Mouse (Mus musculus) embryonic facial prominence, embryonic 10.5 days (tissue): ENCODE results near the gene Cacna1h. TPM values are rescaled to one million over a fixed set of nuclear protein-coding genes. Genes with fewer than 3 reads are reported as not detected.

Source experiments
- DNase-seq: peaks from one replicate; pipeline ENCODE4 v3.0.0-alpha.2; 2017; ENCODE audit warnings: low spot score
- H3K27ac ChIP-seq: fragments of 300-500 bp; sonication (generic); replicated peaks from 2 replicates; pipeline ENCODE4 v1.5.1; 2016; ENCODE audit warnings: mild to moderate bottlenecking
- H3K27me3 ChIP-seq: fragments of 300-500 bp; sonication (generic); replicated peaks from 2 replicates; pipeline ENCODE4 v1.6.1; 2016; ENCODE audit warnings: low read depth, mild to moderate bottlenecking; ENCODE audit not compliant: poor library complexity, severe bottlenecking
- H3K36me3 ChIP-seq: fragments of 300-500 bp; sonication (generic); replicated peaks from 2 replicates; pipeline ENCODE4 v1.6.1; 2016; ENCODE audit warnings: mild to moderate bottlenecking, moderate library complexity
- H3K4me1 ChIP-seq: fragments of 300-500 bp; sonication (generic); 2 replicates; pipeline ENCODE4 v1.6.1; 2016
- H3K4me3 ChIP-seq: fragments of 300-500 bp; sonication (generic); 2 replicates; pipeline ENCODE4 v1.5.1; 2016; ENCODE audit warnings: mild to moderate bottlenecking, moderate library complexity
- H3K9me3 ChIP-seq: fragments of 300-500 bp; sonication (generic); 2 replicates; pipeline ENCODE4 v1.6.1; 2016; ENCODE audit warnings: mild to moderate bottlenecking
- WGBS: fragments of 180-500 bp; shearing (Covaris S2); methylation state at CpG from one replicate; pipeline ENCODE4 v1.1.7; 2016; 5-methylcytosine and 5-hydroxymethylcytosine counted together
- polyA plus RNA-seq: library from polyadenylated mRNA; unstranded; fragments of >200 nt; fragmentation: Nextera tagmentation; extraction: Ambion mirVana; gene quantifications from 2 replicates; pipeline ENCODE4 v1.2.1, GENCODE M21; 2016

Cacna1h gene
- polyA plus RNA-seq, 1 experiment from 2014 or later: 2.9 TPM

- no peak for DNase-seq
- WGBS: 85% methylated on average over 13 of the region's 13 CpGs
- no peaks in the 10 kb centered on the region for H3K36me3 ChIP-seq
- peaks cover 71% of the 10 kb centered on the region for H3K4me1 ChIP-seq
- peaks cover 68% of the 10 kb centered on the region for H3K27me3 ChIP-seq
- H3K9me3 ChIP-seq: no peaks in the 10 kb centered on the region
- no peak overlapping the region for H3K27ac ChIP-seq
- no peak overlapping the region for H3K4me3 ChIP-seq
These were observed 31.4 kb downstream of the Cacna1h start for GRCm38 (mm10) chr17:25402224-25402623.

- no peak overlapping the region for H3K4me3 ChIP-seq
- DNase-seq: no peak
- peaks cover 63% of the 10 kb centered on the region for H3K4me1 ChIP-seq
- H3K9me3 ChIP-seq: no peaks in the 10 kb centered on the region
- no peak overlapping the region for H3K27ac ChIP-seq
- no peaks in the 10 kb centered on the region for H3K36me3 ChIP-seq
- 27% methylated on average over 4 of the region's 4 CpGs for WGBS
- H3K27me3 ChIP-seq: peaks cover 61% of the 10 kb centered on the region
These were observed 32.1 kb downstream of the Cacna1h start for GRCm38 (mm10) chr17:25401491-25401890.

- H3K27me3 ChIP-seq: peaks cover 57% of the 10 kb centered on the region
- no peak overlapping the region for H3K4me3 ChIP-seq
- H3K27ac ChIP-seq: no peak overlapping the region
- peak; percentile 85 for DNase-seq
- no peaks in the 10 kb centered on the region for H3K36me3 ChIP-seq
- H3K9me3 ChIP-seq: no peaks in the 10 kb centered on the region
- 5% methylated on average over 7 of the region's 7 CpGs for WGBS
- H3K4me1 ChIP-seq: peaks cover 53% of the 10 kb centered on the region
These were observed 33.1 kb downstream of the Cacna1h start for GRCm38 (mm10) chr17:25400443-25400842.

GRCm38 (mm10) chr17:25398520-25398838, 35.1 kb downstream of the Cacna1h start:
- H3K27me3 ChIP-seq: peaks cover 43% of the 10 kb centered on the region
- WGBS: 31% methylated on average over 13 of the region's 13 CpGs
- peaks cover under 1% of the 10 kb centered on the region; the same call in 1 of the 2 replicates for H3K36me3 ChIP-seq
- no peak overlapping the region for H3K4me3 ChIP-seq
- DNase-seq: no peak
- no peaks in the 10 kb centered on the region for H3K9me3 ChIP-seq
- H3K27ac ChIP-seq: no peak overlapping the region
- peaks cover 33% of the 10 kb centered on the region for H3K4me1 ChIP-seq

- Histone ChIP-seq H3K27ac (no peak overlapping the region), H3K27me3 (peaks cover 38% of the 10 kb centered on the region), H3K36me3 (peaks cover 6% of the 10 kb centered on the region; the same call in 1 of the 2 replicates), H3K9me3 (no peaks in the 10 kb centered on the region), H3K4me1 (peaks cover 31% of the 10 kb centered on the region), H3K4me3 (no peak overlapping the region)
- DNase-seq: peak; percentile 88
- WGBS: 30% methylated on average over 14 of the region's 14 CpGs
These were observed 35.6 kb downstream of the Cacna1h start for GRCm38 (mm10) chr17:25397804-25398519.

GRCm38 (mm10) chr17:25394526-25394925, 39.1 kb downstream of the Cacna1h start:
- peaks cover 7% of the 10 kb centered on the region for H3K27me3 ChIP-seq
- peaks cover 35% of the 10 kb centered on the region for H3K36me3 ChIP-seq
- H3K4me1 ChIP-seq: peaks cover 18% of the 10 kb centered on the region
- no peaks in the 10 kb centered on the region for H3K9me3 ChIP-seq
- no peak overlapping the region for H3K27ac ChIP-seq
- DNase-seq: no peak
- 84% methylated on average over 4 of the region's 4 CpGs for WGBS
- no peak overlapping the region for H3K4me3 ChIP-seq

- H3K36me3 ChIP-seq: peaks cover 22% of the 10 kb centered on the region; the same call in 1 of the 2 replicates
- no peak overlapping the region for H3K4me3 ChIP-seq
- peaks cover 11% of the 10 kb centered on the region for H3K4me1 ChIP-seq
- 51% methylated on average over 9 of the region's 9 CpGs for WGBS
- H3K9me3 ChIP-seq: no peaks in the 10 kb centered on the region
- DNase-seq: peak; percentile 46
- H3K27ac ChIP-seq: no peak overlapping the region
- H3K27me3 ChIP-seq: 0 out of 2 replicates have a peak, but pooled peaks cover 5% of the 10 kb centered on the region
These were observed 59.6 kb downstream of the Cacna1h start for GRCm38 (mm10) chr17:25374011-25374410.

- peaks cover 20% of the 10 kb centered on the region; the same call in 1 of the 2 replicates for H3K36me3 ChIP-seq
- H3K9me3 ChIP-seq: no peaks in the 10 kb centered on the region
- no peak overlapping the region for H3K27ac ChIP-seq
- H3K27me3 ChIP-seq: 0 out of 2 replicates have a peak, but pooled peaks cover 5% of the 10 kb centered on the region
- H3K4me1 ChIP-seq: peaks cover 5% of the 10 kb centered on the region
- no peak overlapping the region for H3K4me3 ChIP-seq
- DNase-seq: no peak
- WGBS: 80% methylated on average over 8 of the region's 8 CpGs
These were observed 61.1 kb downstream of the Cacna1h start for GRCm38 (mm10) chr17:25372491-25372890.

GRCm38 (mm10) chr17:25368973-25369372, 64.6 kb downstream of the Cacna1h start, which contains the start of gene Tpsg1:
Gene Tpsg1 (plus strand): TSS chr17:25369273.
- WGBS: 85% methylated on average over 3 of the region's 3 CpGs
- H3K4me3 ChIP-seq: no peak within 1 kb of the TSS

GRCm38 (mm10) chr17:25366005-25366404, 67.6 kb downstream of the Cacna1h start, which contains the start of gene Tpsb2:
Gene Tpsb2 (plus strand): TSS chr17:25366305.
- WGBS: 78% methylated on average over 2 of the region's 2 CpGs
- Histone ChIP-seq H3K4me3 (no peak within 1 kb of the TSS), H3K9me3 (no peaks in the 10 kb centered on the region), H3K36me3 (no peaks in the 10 kb centered on the region), H3K27ac (no peak within 1 kb of the TSS), H3K27me3 (0 out of 2 replicates have a peak, but pooled peaks cover 6% of the 10 kb centered on the region), H3K4me1 (no peaks in the 10 kb centered on the region)
- DNase-seq: no peak

More at GRCm38 (mm10) chr17:25368973-25369372, 64.6 kb downstream of the Cacna1h start, which contains the start of gene Tpsg1:
- no peak for DNase-seq
- H3K4me1 ChIP-seq: peaks cover 5% of the 10 kb centered on the region
- no peaks in the 10 kb centered on the region for H3K9me3 ChIP-seq
- no peak within 1 kb of the TSS for H3K27ac ChIP-seq
- H3K27me3 ChIP-seq: 0 out of 2 replicates have a peak, but pooled peaks cover 10% of the 10 kb centered on the region
- H3K36me3 ChIP-seq: no peaks in the 10 kb centered on the region

GRCm38 (mm10) chr17:25363726-25364125, 69.9 kb downstream of the Cacna1h start:
- Histone ChIP-seq H3K36me3 (no peaks in the 10 kb centered on the region), H3K27me3 (0 out of 2 replicates have a peak, but pooled peaks cover 6% of the 10 kb centered on the region), H3K4me3 (no peak overlapping the region), H3K4me1 (no peaks in the 10 kb centered on the region), H3K27ac (no peak overlapping the region), H3K9me3 (no peaks in the 10 kb centered on the region)
- peak; percentile 55 for DNase-seq
- WGBS: 9% methylated on average over 1 of the region's 1 CpGs

- H3K27ac ChIP-seq: no peak overlapping the region
- no peaks in the 10 kb centered on the region for H3K36me3 ChIP-seq
- H3K27me3 ChIP-seq: 0 out of 2 replicates have a peak, but pooled peaks cover 6% of the 10 kb centered on the region
- H3K4me3 ChIP-seq: no peak overlapping the region
- DNase-seq: no peak
- H3K4me1 ChIP-seq: no peaks in the 10 kb centered on the region
- no peaks in the 10 kb centered on the region for H3K9me3 ChIP-seq
- 71% methylated on average over 2 of the region's 2 CpGs for WGBS
These were observed 72.3 kb downstream of the Cacna1h start for GRCm38 (mm10) chr17:25361291-25361690.

- DNase-seq: no peak
- Histone ChIP-seq H3K27me3 (no peaks in the 10 kb centered on the region), H3K36me3 (no peaks in the 10 kb centered on the region), H3K27ac (no peak within 1 kb of the TSS), H3K9me3 (no peaks in the 10 kb centered on the region), H3K4me3 (no peak within 1 kb of the TSS), H3K4me1 (no peaks in the 10 kb centered on the region)
- 94% methylated on average over 4 of the region's 4 CpGs for WGBS
These were observed 88.1 kb downstream of the Cacna1h start, which contains the start of gene Tpsab1 for GRCm38 (mm10) chr17:25345462-25345861. Gene Tpsab1 (minus strand): TSS chr17:25345562.
